Mouse (Mus musculus): Measurements from ENCODE around the gene Cd53.

DNA sequence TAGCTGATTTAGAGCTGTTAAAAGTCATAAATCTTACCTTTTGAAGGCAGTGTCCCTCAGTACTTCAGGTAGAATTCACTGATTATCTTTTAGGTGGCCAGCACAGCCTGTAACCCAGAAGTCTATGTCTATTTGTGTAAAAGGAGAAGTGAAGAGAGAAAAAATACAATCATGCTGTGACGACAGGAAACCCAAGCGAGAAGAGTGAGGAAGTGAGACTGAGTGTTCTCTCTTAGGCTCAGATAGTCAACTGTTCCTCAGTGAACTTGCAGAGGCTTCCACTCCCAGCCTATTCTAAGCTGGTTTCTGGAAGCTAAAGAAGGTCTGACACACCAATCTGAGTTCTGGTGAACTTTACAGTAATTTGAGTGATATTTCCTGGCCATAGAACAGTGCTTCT is at the start of gene Cd53:
- TF ChIP-seq CTCF (IDR thresholded peaks at IDR 0.05; ENCODE audit: insufficient read depth, low read depth, low read length) (no peak), POLR2A (IDR thresholded peaks at IDR 0.05; ENCODE audit: insufficient read depth, low read depth, low read length) (no peak)
